Mouse (Mus musculus) bone marrow macrophage, adult 2 months (primary cell): ENCODE results near the gene 1700024P04Rik.

Experiments
- CTCF ChIP-seq: IDR thresholded peaks from 2 replicates; pipeline ENCODE4 v1.5.1; 2012; ENCODE audit warnings: low read depth, mild to moderate bottlenecking, low read length, moderate library complexity
- POLR2A ChIP-seq: IDR thresholded peaks from 2 replicates; pipeline ENCODE4 v1.6.1; 2012; ENCODE audit warnings: mild to moderate bottlenecking, low read depth, low read length, borderline replicate concordance

GRCm38 (mm10) chr13:98946434-98946833 lies 37.9 kb downstream of the 1700024P04Rik start:
- TF ChIP-seq CTCF, result no peak
- TF ChIP-seq POLR2A, result no peak
